Mouse (Mus musculus): ENCODE measurements at regions not wholly inside any gene's neighbourhood (a gene's known extent, or its start where the extent isn't known, plus 50 kb on each side); places are given as distances from the start of the nearest gene placed in this dataset.

GRCm38 (mm10) chr3:21582122-21582521 is 494.3 kb upstream of the Tbl1xr1 start:
- no peak for TF ChIP-seq CTCF (IDR thresholded peaks at IDR 0.05; ENCODE audit: low read depth, low read length)
- TF ChIP-seq POLR2A (IDR thresholded peaks at IDR 0.05; ENCODE audit: extremely low read depth, insufficient read depth, low read length) = no peak
